Mouse (Mus musculus): ENCODE measurements at regions not wholly inside any gene's neighbourhood (a gene's known extent, or its start where the extent isn't known, plus 50 kb on each side); places are given as distances from the start of the nearest gene placed in this dataset.

GRCm38 (mm10) chr10:111060626-111061025, 50.7 kb upstream of the Zdhhc17 start:
- Histone ChIP-seq H3K4me3 (ENCODE audit: extremely low read depth, insufficient read depth, insufficient read length) (no peak overlapping the region), H3K36me3 (ENCODE audit: control insufficient read depth, insufficient read depth, low read length) (no peaks in the 10 kb centered on the region), H3K27me3 (ENCODE audit: control insufficient read depth, insufficient read depth, low read length) (no peaks in the 10 kb centered on the region), H3K27ac (ENCODE audit: insufficient read depth, low read length) (no peak overlapping the region), H3K4me1 (ENCODE audit: control insufficient read depth, insufficient read depth, insufficient read length) (no peaks in the 10 kb centered on the region; the same call in 1 of the 2 replicates)
- TF ChIP-seq CTCF (IDR thresholded peaks at IDR 0.05; ENCODE audit: extremely low read depth, insufficient read depth, insufficient read length, insufficient replicate concordance) (no peak), POLR2A (IDR thresholded peaks at IDR 0.05; ENCODE audit: low read depth, low read length) (no peak)
- no peak for DNase-seq (ENCODE audit: low read depth in 1 of 2, low spot score in 2 of 2)
- 78% methylated on average over 8 of the region's 8 CpGs for WGBS
